Mouse (Mus musculus) gastrocnemius, adult 2 months (tissue): ENCODE measurements around the gene Olfr465-ps1. TPM values are rescaled to one million over a fixed set of nuclear protein-coding genes. Genes with fewer than 3 reads are reported as not detected.

Experiments used
- DNase-seq: peaks from one replicate; pipeline ENCODE4 v3.0.0; 2022
- H3K27ac ChIP-seq: fragments of 200-600 bp; 2 replicates; pipeline ENCODE4 v1.8.1; 2022; ENCODE audit warnings: mild to moderate bottlenecking
- H3K4me3 ChIP-seq: fragments of 200-600 bp; 2 replicates; pipeline ENCODE4 v1.8.1; 2022; ENCODE audit warnings: mild to moderate bottlenecking, moderate library complexity
- CTCF ChIP-seq: fragments of 200-600 bp; IDR thresholded peaks from 2 replicates; pipeline ENCODE4 v1.8.1; 2022; ENCODE audit warnings: antibody characterized with exemption, mild to moderate bottlenecking, moderate library complexity
- intact Hi-C: fragments of 180-260 bp; cut with DNase I; formaldehyde crosslinking; loops from one replicate; pipeline ENCODE4 v1.15.1; 2025
- long read RNA-seq, 2 experiments: library from polyadenylated mRNA; stranded (forward); transcript quantifications; one replicate each; pipeline ENCODE4 v2.0.0; 2021
- total RNA-seq, 2 experiments: library from RNA; stranded (reverse); gene quantifications; 2 replicates each; pipeline ENCODE4 v1.2.3; 2021

The Olfr465-ps1 gene
- total RNA-seq: not detected
- long read RNA-seq, experiment 1: 0 reads
- long read RNA-seq, experiment 2: 0 reads

DNA sequence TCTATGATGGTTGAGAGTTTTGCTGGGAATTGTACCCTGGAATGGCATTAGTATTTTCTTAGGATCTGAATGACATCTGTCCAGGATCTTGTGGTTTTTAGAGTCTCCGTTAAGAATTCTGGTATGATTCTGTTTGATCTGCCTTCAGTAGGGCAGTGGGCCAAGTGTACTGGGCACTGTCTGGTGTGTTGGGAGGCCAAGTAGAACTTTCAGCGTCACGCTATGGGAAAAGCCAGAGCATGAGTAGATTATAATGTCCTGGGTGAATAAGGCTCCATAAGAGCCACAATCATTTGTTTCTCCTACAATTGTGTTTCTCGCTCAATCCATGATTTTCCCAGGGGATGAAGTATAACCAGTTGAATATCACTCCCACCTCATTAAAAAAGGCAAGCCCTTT lies at the start of gene Olfr465-ps1:
TSS of gene Olfr465-ps1 (plus strand) at position 301 of the 400 bp plus-strand sequence.
- H3K4me3 ChIP-seq: no peak within 1 kb of the TSS
- DNase-seq: no peak
- TF ChIP-seq CTCF: no peak
- H3K27ac ChIP-seq: no peak within 1 kb of the TSS
- intact Hi-C loops: no loop called here

DNA sequence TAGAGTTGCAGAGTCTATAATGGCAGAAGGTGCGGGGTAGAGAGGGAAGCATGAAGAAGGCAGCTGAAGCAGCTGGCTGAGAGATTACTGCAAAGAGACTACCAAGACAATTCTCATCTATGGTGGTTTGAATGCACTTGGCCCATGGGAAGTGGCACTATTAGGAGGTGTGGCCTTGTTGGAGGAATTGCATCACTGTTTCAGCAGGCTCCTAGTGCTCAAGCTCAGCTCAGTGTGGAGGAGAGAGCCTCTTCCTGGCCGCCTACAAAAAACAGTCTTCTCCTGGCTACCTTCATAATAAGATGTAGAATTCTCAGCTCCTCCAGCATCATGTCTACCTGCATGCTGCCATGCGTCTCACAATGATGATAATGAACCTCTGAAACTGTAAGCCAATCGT lies 42.0 kb upstream of the Olfr465-ps1 start:
- H3K4me3 ChIP-seq: no peak overlapping the region
- no peak overlapping the region for H3K27ac ChIP-seq
- intact Hi-C loops: no loop called here
- DNase-seq: no peak
- no peak for TF ChIP-seq CTCF

DNA sequence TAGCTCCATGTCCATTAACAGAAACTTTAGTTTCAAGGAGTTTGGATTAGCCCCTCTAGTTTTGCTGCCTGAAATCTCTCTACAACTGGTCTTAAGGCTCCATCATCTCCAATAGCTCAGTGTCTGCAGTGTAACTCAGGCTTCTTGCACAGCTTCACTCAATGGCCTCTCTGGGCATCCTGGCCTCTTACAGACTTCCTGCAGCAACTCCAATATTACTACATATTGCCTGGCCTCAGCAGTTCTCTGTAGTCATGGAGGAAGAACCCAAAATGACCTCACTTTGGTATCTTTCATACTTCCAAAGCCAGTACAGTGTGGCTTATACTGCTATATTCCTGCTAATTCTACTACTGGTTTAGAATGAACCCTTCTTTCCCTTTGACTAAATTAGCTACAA lies 40.9 kb upstream of the Olfr465-ps1 start:
- intact Hi-C loops: no loop called here
- no peak overlapping the region for H3K27ac ChIP-seq
- no peak overlapping the region for H3K4me3 ChIP-seq
- no peak for TF ChIP-seq CTCF
- no peak for DNase-seq

DNA sequence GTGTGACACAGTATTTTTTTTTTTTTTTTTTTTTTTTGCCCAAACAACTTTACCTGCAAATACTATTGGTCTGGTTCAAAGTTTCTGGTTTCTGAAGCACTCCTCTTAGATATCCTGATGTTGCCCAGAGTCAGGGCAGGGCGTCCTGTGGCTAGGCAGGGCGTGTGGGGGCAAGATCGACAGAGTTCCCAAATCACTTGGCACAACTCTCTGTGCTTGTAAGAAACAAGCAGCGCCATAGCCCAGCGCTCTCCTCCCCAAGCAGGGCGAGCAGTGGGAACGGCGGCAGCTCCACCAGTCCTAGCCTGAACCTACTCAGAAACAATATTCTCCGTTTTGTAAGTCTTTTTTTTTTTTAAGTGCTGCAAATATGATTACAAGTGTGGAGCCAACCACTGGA lies 37.2 kb upstream of the Olfr465-ps1 start:
- no peak for DNase-seq
- intact Hi-C loops: no loop called here
- no peak for TF ChIP-seq CTCF
- H3K27ac ChIP-seq: no peak overlapping the region
- H3K4me3 ChIP-seq: no peak overlapping the region

DNA sequence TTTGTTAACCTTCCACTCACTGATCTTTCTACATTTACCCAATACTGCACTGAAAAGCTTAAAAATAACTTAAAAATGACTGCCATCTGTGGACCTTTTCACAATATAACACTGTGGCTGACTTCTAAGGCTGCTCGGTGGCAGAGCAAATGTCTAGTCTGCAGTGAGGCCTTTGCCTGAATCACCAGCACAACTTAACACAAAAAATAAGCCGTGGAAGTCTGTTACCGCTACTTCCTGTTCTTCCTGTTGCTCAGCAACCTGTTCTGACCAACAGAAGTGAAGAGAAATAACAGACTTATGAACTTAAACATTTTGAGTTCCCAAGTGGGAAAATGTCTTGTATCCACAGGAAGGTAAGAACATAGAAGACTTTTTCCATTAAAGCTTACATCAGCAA lies 36.7 kb upstream of the Olfr465-ps1 start:
- no peak for DNase-seq
- TF ChIP-seq CTCF: no peak
- Histone ChIP-seq H3K4me3 (no peak overlapping the region), H3K27ac (no peak overlapping the region)
- intact Hi-C loops: no loop called here

DNA sequence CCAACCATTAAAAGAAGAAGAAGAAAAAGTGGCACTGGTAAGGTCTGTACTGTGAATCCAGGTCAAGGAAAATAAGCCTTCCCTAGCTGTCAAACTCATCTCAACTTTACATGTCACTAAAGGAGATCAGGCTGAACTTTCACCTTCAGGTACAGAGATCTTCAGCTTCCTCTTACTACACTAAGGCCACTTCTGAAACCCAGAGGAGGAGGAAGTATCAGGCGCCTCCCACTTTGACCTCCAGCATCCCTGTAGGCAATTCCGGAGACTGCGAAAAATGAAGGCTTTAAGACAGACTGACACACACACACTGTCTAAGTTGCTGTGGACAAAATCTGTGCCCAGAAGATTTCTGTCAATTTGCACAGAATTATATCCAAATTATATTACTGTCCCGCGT lies 25.9 kb upstream of the Olfr465-ps1 start:
- intact Hi-C loops: loop anchor here (5.0 to 10.0 kb wide), 2 partner anchors 130 to 163 kb away; partner anchors contain the start of gene Zfp369
- H3K27ac ChIP-seq: peak overlapping the region; percentile 91
- no peak for TF ChIP-seq CTCF
- H3K4me3 ChIP-seq: peak overlapping the region; percentile 97
- DNase-seq: no peak

DNA sequence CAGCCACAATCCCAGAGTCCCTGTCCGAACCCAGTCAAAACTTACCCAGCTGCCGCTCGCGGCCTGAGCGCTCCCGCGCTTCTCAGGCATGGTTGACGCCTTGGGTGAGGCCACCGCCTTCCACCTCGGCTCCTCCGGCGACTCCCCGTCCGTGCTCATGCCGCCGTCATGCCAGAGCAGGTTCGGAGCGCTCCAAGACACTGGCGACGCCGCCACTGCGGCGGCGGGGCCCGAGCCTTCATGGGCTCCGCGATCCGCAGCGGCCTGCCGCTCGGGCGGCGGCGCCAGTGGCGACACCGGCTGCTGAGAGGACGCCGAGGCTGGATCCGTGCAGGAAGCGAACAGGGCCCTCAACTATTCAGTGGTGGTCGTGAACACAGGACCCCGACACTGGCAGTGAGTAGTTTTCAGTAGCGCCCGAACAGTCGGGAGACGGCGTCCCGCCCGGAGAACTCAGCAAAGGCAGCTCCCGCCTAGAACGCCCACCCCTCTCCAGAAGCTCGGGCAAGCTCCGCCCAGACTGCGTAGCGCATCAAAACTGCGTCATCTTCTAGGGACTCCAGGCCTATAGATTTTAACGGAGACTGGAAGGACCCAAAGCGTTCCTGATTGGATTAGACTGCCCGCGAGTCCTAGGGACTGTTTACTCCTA lies 25.3 kb upstream of the Olfr465-ps1 start, which contains the start of gene Mfsd14b:
TSS of gene Mfsd14b (minus strand) at position 517 of the 652 bp plus-strand sequence.
- no peak for TF ChIP-seq CTCF
- intact Hi-C loops: loop anchor here (5.0 to 10.0 kb wide), 2 partner anchors 130 to 162 kb away; partner anchors contain the start of gene Zfp369
- DNase-seq: peak; percentile 88
- Histone ChIP-seq H3K27ac (peak within 1 kb of the TSS; percentile 91), H3K4me3 (peak within 1 kb of the TSS; percentile 97)

DNA sequence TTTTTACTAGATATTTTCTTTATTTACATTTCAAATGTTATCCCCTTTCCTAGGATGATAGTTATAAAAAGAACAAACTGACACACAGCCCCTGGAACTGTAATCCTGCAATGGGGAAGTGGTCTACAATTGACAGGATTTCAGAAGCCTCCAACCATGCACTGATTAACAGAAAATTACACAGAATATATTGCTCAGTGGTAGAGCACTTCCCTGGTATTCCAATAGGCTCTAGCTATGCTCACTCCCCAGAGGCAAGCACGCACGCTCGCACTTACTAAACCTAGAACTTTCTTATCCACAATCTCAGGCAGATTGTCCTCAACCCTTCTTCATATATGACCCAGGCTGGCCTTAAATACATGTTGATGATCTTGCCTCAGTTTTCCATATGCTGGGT lies 24.6 kb upstream of the Olfr465-ps1 start:
- no peak for TF ChIP-seq CTCF
- peak overlapping the region; percentile 91 for H3K27ac ChIP-seq
- DNase-seq: no peak
- intact Hi-C loops: loop anchor here (5.0 to 10.0 kb wide), 2 partner anchors 129 to 162 kb away; partner anchors contain the start of gene Zfp369
- H3K4me3 ChIP-seq: peak overlapping the region; percentile 97

DNA sequence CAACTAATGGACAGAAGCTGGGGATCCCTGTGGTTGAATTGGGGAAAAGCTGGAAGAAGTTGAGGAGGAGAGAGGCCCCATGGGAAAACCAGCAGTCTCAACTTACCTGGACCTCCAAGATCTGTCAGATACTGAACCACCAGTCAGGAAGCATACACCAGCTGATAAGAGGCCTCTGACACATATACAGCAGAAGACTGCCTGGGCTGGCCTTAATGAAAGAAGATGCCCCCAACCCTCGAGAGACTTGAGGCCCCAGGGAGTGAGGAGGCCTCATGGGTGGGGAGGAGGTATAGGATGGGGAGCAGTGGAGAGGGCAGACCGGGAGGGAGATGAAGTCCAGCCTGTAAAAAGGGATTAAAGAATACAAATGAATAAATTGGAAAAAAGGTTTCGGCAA lies 16.9 kb upstream of the Olfr465-ps1 start:
- no peak for DNase-seq
- no peak overlapping the region for H3K4me3 ChIP-seq
- H3K27ac ChIP-seq: no peak overlapping the region
- no peak for TF ChIP-seq CTCF
- intact Hi-C loops: no loop called here

DNA sequence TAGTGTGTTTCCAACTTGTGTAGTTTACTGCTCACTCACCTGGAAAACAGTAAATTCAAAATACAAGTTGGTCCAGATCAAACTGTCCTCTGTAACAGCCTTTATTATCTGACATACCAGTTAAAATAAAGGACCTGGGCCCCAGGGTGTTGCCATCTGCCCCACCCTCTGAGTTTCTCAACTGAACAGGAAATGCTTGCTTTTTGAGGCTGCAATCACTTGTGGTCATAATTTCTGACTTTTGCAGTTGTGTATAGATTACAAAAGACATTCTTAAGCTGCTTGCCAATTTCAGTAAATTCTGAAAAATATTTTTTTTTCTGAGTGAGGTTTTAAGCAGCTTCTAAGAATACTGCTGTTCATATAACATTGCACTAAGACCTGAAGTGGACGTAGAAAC lies 15.8 kb upstream of the Olfr465-ps1 start:
- no peak for TF ChIP-seq CTCF
- intact Hi-C loops: no loop called here
- DNase-seq: no peak
- H3K4me3 ChIP-seq: no peak overlapping the region
- H3K27ac ChIP-seq: no peak overlapping the region

DNA sequence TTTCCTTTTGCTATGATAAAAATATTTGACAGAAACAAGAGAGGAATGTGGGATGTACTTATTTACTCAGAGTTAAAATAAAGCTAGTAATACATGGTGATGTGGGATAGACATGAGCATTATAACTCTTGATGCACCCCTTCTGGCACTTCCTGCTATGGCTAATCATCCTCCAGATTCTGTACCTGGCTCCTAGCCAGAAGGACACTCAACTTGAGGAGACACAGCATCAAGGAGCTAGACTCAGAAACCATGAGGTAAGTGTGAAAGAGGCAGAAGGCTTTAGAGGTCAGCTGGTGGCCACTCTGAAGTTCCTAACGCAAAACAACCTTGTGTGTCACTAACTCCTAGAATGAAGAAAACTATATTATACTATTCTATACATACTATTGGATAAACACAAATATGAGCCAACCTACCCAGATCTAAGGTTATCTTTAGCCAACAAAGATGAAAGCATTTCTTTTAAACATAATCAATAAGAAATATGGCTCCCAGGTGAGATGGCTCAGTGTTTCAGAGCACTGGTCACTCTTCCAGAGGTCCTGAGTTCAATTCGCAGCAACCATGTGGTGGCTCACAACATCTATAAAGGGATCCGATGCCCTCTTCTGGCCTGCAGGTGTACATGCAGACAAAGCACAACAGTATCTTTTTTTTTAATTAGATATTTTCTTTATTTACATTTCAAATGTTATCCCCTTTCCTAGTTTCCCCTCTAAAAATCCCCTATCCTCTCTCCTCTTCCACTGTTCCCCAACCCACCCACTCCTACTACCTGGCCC lies 10.6 kb upstream of the Olfr465-ps1 start:
- intact Hi-C loops: no loop called here
- TF ChIP-seq CTCF: peak; percentile 29; the same call in 1 of the 2 replicates
- Histone ChIP-seq H3K4me3 (no peak overlapping the region), H3K27ac (no peak overlapping the region)
- no peak for DNase-seq

DNA sequence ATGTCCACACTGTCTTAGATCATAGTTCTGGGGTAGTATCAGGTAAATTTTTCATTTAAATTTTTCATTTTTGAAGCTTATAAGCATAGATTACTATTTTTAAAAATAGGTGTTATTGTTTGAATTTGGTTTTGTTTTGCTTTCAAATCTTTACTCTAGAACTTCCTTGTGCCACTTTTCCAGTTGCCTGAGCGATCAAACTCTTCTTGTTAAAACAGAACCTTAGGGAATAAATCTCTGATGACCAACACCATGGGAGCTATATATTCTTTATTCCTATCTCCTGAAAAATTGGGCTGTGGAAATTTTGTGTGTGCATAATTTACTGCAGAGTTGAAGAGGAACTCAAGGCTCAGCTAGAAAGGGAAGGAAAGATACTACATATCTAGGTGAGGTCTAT lies 12.1 kb downstream of the Olfr465-ps1 start, which contains the start of gene Olfr466:
TSS of gene Olfr466 (plus strand) at position 301 of the 400 bp plus-strand sequence.
- intact Hi-C loops: no loop called here
- no peak within 1 kb of the TSS for H3K27ac ChIP-seq
- H3K4me3 ChIP-seq: no peak within 1 kb of the TSS
- no peak for TF ChIP-seq CTCF
- no peak for DNase-seq

DNA sequence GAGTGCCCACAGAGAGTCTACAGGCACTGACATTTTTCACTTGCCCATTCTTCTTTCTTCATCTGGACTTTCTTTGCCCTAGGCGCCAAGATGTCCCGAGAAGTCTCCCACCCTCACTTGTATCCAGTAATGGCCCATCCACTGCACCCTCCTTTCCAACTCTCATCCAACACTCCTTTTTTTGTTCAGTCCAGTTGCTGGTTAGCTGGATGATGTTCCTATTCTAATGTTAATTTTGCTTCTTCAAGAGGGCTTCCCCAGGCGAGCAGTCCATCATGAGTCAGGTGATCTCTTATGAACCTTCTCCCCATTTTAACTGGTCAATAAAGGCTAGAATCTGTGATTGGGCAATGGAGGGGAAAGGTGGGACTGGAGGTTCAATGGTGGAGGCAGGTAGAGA lies 36.2 kb downstream of the Olfr465-ps1 start:
- intact Hi-C loops: no loop called here
- H3K27ac ChIP-seq: no peak overlapping the region
- TF ChIP-seq CTCF: no peak
- no peak overlapping the region for H3K4me3 ChIP-seq
- no peak for DNase-seq
